18 mouse cellular contexts compared by ENCODE assay signal in genomic region chr1:179025169-179025568, GRCm38 (mm10).
DNase-seq lines count a peak whose midpoint lies in the region; ATAC-seq lines count a peak whose summit lies in the region.
"Had no signal": no experiment of that assay in that cellular context is flagged by ENCODE, and none has a peak within 500 bp of the region (broad histone marks: within the 10 kb centered on the region; RNA-seq: fewer than 3 reads in every experiment).

No protein-coding gene starts in this region.

- DNase-seq in CD4-positive helper T cell, adult 2 months (ENCODE audit: low read depth, low spot score), result peak; percentile 50
- peak; percentile 68 for DNase-seq in CD4-positive, CD25-positive, alpha-beta regulatory T cell, adult 2 months (ENCODE audit: low read depth, low spot score)
- no peak for DNase-seq in spleen, postnatal 36 days (ENCODE audit: low spot score in 2 of 2)
- DNase-seq in adipocyte (ENCODE audit: low spot score), result no peak
- no peak for DNase-seq in lung, adult 18-20 months
- DNase-seq: adrenal gland, adult 2 months; adrenal gland, postnatal 14 days; cerebellum, adult 11-12 months; cerebellum, adult 9-10 months; cerebellum, postnatal 14 days; gastrocnemius, postnatal 10 days; gastrocnemius, postnatal 36 days; heart, postnatal 36 days; kidney, adult 2 months had no signal

- ATAC-seq in activated CD4-positive, CD25-positive, alpha-beta regulatory T cell, adult 4 months, result peak; percentile 91
- ATAC-seq: forebrain, embryonic 16.5 days; hindbrain, embryonic 16.5 days; intestine, postnatal 0 days had no signal

Comparison
In these comparisons a context has a peak if more than half of its experiments do, and no peak if none do; other contexts are left out.
1. DNase-seq: peak in CD4-positive helper T cell, adult 2 months (single experiment) and CD4-positive, CD25-positive, alpha-beta regulatory T cell, adult 2 months (single experiment); none in spleen, postnatal 36 days (0 of 2), adipocyte (single experiment) and lung, adult 18-20 months (0 of 2).